10 mouse cellular contexts compared by ENCODE assay signal in the genomic region with DNA sequence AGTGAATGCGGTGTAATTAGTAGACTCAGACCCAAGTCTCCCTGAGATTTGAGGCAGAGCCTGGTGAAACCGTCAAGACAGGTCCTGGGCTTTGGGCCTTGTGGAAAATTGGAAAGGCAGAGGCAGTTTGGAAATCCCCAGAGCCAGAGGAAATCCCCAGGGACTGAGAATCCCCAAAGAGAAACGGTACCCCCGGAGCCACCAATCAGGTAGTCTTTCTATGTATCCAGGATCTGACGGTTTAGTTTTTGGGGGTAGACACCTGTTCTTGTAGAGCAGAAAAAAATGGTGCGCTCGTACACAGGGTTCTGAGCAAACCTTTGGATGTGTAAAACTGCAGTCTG. TPM values are rescaled to one million over a fixed set of nuclear protein-coding genes. Genes with fewer than 3 reads are reported as not detected.
DNase-seq lines count a peak whose midpoint lies in the region; ATAC-seq and TF ChIP-seq lines count a peak whose summit lies in the region.
"Had no signal": no experiment of that assay in that cellular context is flagged by ENCODE, and none has a peak within 500 bp of the region (broad histone marks: within the 10 kb centered on the region; RNA-seq: fewer than 3 reads in every experiment).

No protein-coding gene starts in this region.

- H3K4me1 ChIP-seq in heart, embryonic 15.5 days (replicated peaks), result peaks cover 45% of the 10 kb centered on the region
- peaks cover 41% of the 10 kb centered on the region for H3K4me1 ChIP-seq in forebrain, embryonic 15.5 days
- peaks cover 47% of the 10 kb centered on the region for H3K4me1 ChIP-seq in liver, postnatal 0 days (ENCODE audit: insufficient read depth)

- no peak for ATAC-seq in heart, embryonic 15.5 days (replicated peaks; ENCODE audit: insufficient number of reproducible peaks, insufficient read depth, low FRiP score, low read depth)
- no peak for ATAC-seq in forebrain, embryonic 15.5 days (replicated peaks)
- ATAC-seq in liver, postnatal 0 days, result no peak

- 57% methylated on average over 7 of the region's 7 CpGs for WGBS in heart, embryonic 15.5 days
- 49% methylated on average over 7 of the region's 7 CpGs for WGBS in forebrain, embryonic 15.5 days
- WGBS in liver, postnatal 0 days (ENCODE audit: insufficient replicate concordance), result 67% methylated on average over 7 of the region's 7 CpGs

- H3K9ac ChIP-seq in heart, embryonic 15.5 days, result peak overlapping the region; percentile 23; the same call in 1 of the 2 replicates
- peak overlapping the region; percentile 23; the same call in 1 of the 2 replicates for H3K9ac ChIP-seq in forebrain, embryonic 15.5 days (replicated peaks)
- no peak overlapping the region for H3K9ac ChIP-seq in liver, postnatal 0 days (replicated peaks)

- TF ChIP-seq CTCF in C2C12 (IDR thresholded peaks at IDR 0.05; ENCODE audit: control insufficient read depth, insufficient read depth, insufficient read length), result no peak
- TF ChIP-seq CTCF in liver, postnatal 0 days (IDR thresholded peaks at IDR 0.05; ENCODE audit: low read depth), result no peak

- no peak overlapping the region for H3K4me3 ChIP-seq in heart, embryonic 15.5 days
- no peak overlapping the region for H3K4me3 ChIP-seq in C2C12 (ENCODE audit: insufficient read depth, poor library complexity, severe bottlenecking)
- no peak overlapping the region for H3K4me3 ChIP-seq in forebrain, embryonic 15.5 days
- H3K4me3 ChIP-seq in liver, postnatal 0 days (ENCODE audit: low read depth, low read length), result no peak overlapping the region

- DNase-seq in heart, postnatal 14 days, result no peak
- DNase-seq in liver, postnatal 0 days, result no peak
- no peak for DNase-seq in cerebellum, adult 18-20 months
- DNase-seq in ovary, postnatal 10 days (ENCODE audit: low spot score), result no peak
- DNase-seq in T-cell, adult 2 months (ENCODE audit: low spot score), result no peak

- no peaks in the 10 kb centered on the region for H3K9me3 ChIP-seq in heart, embryonic 15.5 days (replicated peaks)
- H3K9me3 ChIP-seq in forebrain, embryonic 15.5 days, result no peaks in the 10 kb centered on the region
- H3K9me3 ChIP-seq in liver, postnatal 0 days (ENCODE audit: low read length), result no peaks in the 10 kb centered on the region

- peak overlapping the region; percentile 89 for H3K27ac ChIP-seq in heart, embryonic 15.5 days
- H3K27ac ChIP-seq in forebrain, embryonic 15.5 days (replicated peaks), result peak overlapping the region; percentile 76
- H3K27ac ChIP-seq in liver, postnatal 0 days (ENCODE audit: low read depth), result peak overlapping the region; percentile 41; the same call in 1 of the 2 replicates

- H3ac ChIP-seq in C2C12 (ENCODE audit: control insufficient read depth, insufficient read length, low read depth), result peak overlapping the region; percentile 7

- TF ChIP-seq EP300 in liver, postnatal 0 days (IDR thresholded peaks at IDR 0.05; ENCODE audit: low read depth), result no peak

- H3K79me2 ChIP-seq in C2C12 (ENCODE audit: control insufficient read depth, insufficient read depth), result peaks cover 97% of the 10 kb centered on the region

- H3K27me3 ChIP-seq in heart, embryonic 15.5 days, result no peaks in the 10 kb centered on the region
- no peaks in the 10 kb centered on the region for H3K27me3 ChIP-seq in C2C12 (ENCODE audit: control insufficient read depth, insufficient read depth, insufficient read length)
- H3K27me3 ChIP-seq in forebrain, embryonic 15.5 days, result no peaks in the 10 kb centered on the region
- no peaks in the 10 kb centered on the region for H3K27me3 ChIP-seq in liver, postnatal 0 days (ENCODE audit: insufficient read depth, low read length)
- H3K27me3 ChIP-seq: Patski had no signal

- no peaks in the 10 kb centered on the region for H3K36me3 ChIP-seq in heart, embryonic 15.5 days
- H3K36me3 ChIP-seq in C2C12 (ENCODE audit: control insufficient read depth, insufficient read depth), result peaks cover 9% of the 10 kb centered on the region
- no peaks in the 10 kb centered on the region for H3K36me3 ChIP-seq in forebrain, embryonic 15.5 days
- H3K36me3 ChIP-seq in liver, postnatal 0 days (replicated peaks; ENCODE audit: insufficient read depth, low read length), result no peaks in the 10 kb centered on the region

- intact Hi-C loops in heart, postnatal 14 days (cut with DNase I), result loop anchor here (2.0 to 10.0 kb wide), 4 partner anchors 24 to 288 kb away; partner anchors contain the start of gene Nufip2

- peaks cover 31% of the 10 kb centered on the region for H3K79me3 ChIP-seq in C2C12 (ENCODE audit: low read depth)

- H3K4me2 ChIP-seq in heart, embryonic 15.5 days, result peak overlapping the region; percentile 75; the same call in 1 of the 2 replicates
- peak overlapping the region; percentile 74; the same call in 1 of the 2 replicates for H3K4me2 ChIP-seq in forebrain, embryonic 15.5 days (replicated peaks)
- peak overlapping the region; percentile 80; the same call in 1 of the 2 replicates for H3K4me2 ChIP-seq in liver, postnatal 0 days (ENCODE audit: low read depth, low read length)

TF ChIP-seq in C2C12, 6 proteins besides CTCF, POLR2A, EP300 and RAD21:
- TF ChIP-seq MAX (IDR thresholded peaks at IDR 0.05) (no peak), CEBPB (IDR thresholded peaks at IDR 0.05; ENCODE audit: low read depth) (no peak), MYOG (IDR thresholded peaks at IDR 0.05; ENCODE audit: control insufficient read depth, extremely low read depth, insufficient read length) (no peak), USF1 (IDR thresholded peaks at IDR 0.05; ENCODE audit: low read depth) (no peak), FOSL1 (IDR thresholded peaks at IDR 0.05; ENCODE audit: insufficient read depth, low read length, poor library complexity, severe bottlenecking) (no peak), MYOD1 (IDR thresholded peaks at IDR 0.05; ENCODE audit: control insufficient read depth, insufficient read length, low read depth) (no peak)

RNA-seq across cellular contexts. Expression of gene Gm10277, which starts 5.0 kb away (rescaled TPM):
- 0.93 and 1.4 TPM in 2 replicates for polyA plus RNA-seq in heart, embryonic 15.5 days (2015; fragmentation: Nextera tagmentation; extraction: Ambion mirVana)
- total RNA-seq in heart, postnatal 14 days (2021), result not detected
- 0.33 TPM for polyA plus RNA-seq in C2C12 (2012; fragmentation: generic; extraction: Trizol)
- polyA plus RNA-seq in forebrain, embryonic 15.5 days (2015; fragmentation: Nextera tagmentation; extraction: Ambion mirVana), result 2.4 and 2.5 TPM in 2 replicates
- polyA plus RNA-seq in liver, postnatal 0 days (2015; fragmentation: Nextera tagmentation; extraction: Ambion mirVana), result 0.12 and 0.31 TPM in 2 replicates
- total RNA-seq: left cerebral cortex, postnatal 25 days had no signal

RNA-seq across cellular contexts. Expression of gene Myo18a, which starts 29.5 kb away (rescaled TPM):
- 107 and 109 TPM in 2 replicates for polyA plus RNA-seq in heart, embryonic 15.5 days (2015; fragmentation: Nextera tagmentation; extraction: Ambion mirVana)
- 100 to 1,000 TPM; 252 to 259 TPM for total RNA-seq in heart, postnatal 14 days (2021)
- polyA plus RNA-seq in C2C12 (2012; fragmentation: generic; extraction: Trizol), result 57.0 TPM
- polyA plus RNA-seq in forebrain, embryonic 15.5 days (2015; fragmentation: Nextera tagmentation; extraction: Ambion mirVana), result 45.5 and 52.5 TPM in 2 replicates
- polyA plus RNA-seq in liver, postnatal 0 days (2015; fragmentation: Nextera tagmentation; extraction: Ambion mirVana), result 10.4 and 10.5 TPM in 2 replicates
